ENCODE assay signal across 22 mouse cellular contexts in the genomic region with DNA sequence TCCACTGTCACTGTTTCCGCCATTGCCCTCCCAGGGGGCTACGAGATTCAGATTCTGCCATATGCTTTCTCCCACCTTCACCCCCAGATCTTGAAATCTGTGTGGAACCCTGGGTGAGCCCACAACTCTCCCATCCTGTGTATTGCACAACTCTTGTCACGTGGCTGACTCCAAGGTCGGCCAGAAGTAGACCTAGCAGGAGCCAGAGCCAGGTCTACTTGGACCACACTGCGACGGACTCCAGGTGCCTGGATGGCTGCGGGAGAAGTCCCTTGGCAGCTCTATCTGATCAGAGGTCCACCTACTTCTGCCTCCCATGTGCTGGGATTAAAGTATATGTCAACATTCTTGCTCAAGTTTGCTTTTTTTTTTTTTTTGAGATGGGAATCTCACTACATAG. TPM values are rescaled to one million over a fixed set of nuclear protein-coding genes. Genes with fewer than 3 reads are reported as not detected.
"Had no signal": no experiment of that assay in that cellular context is flagged by ENCODE, and none has a peak within 500 bp of the region (broad histone marks: within the 10 kb centered on the region; RNA-seq: fewer than 3 reads in every experiment).

No protein-coding gene starts in this region.

- H3K27ac ChIP-seq: left cerebral cortex, adult 2 months; limb, embryonic 10.5 days; liver, embryonic 13.5 days; lung, embryonic 15.5 days; macrophage; midbrain, embryonic 15.5 days; neural tube, embryonic 12.5 days; stomach, embryonic 15.5 days had no signal

- H3K4me3 ChIP-seq: left cerebral cortex, adult 2 months; limb, embryonic 10.5 days; liver, embryonic 13.5 days; lung, embryonic 15.5 days; midbrain, embryonic 15.5 days; neural tube, embryonic 12.5 days; stomach, embryonic 15.5 days had no signal

- H3K36me3 ChIP-seq: limb, embryonic 10.5 days; liver, embryonic 13.5 days; lung, embryonic 15.5 days; midbrain, embryonic 15.5 days; neural tube, embryonic 12.5 days; stomach, embryonic 15.5 days had no signal

- H3K9me3 ChIP-seq: limb, embryonic 10.5 days; liver, embryonic 13.5 days; lung, embryonic 15.5 days; megakaryocyte, embryonic 14.5 days; midbrain, embryonic 15.5 days; neural tube, embryonic 12.5 days; stomach, embryonic 15.5 days had no signal

- DNase-seq: liver, embryonic 13.5 days; liver, postnatal 0 days; lung, postnatal 14 days; thymus, adult 2 months; thymus, postnatal 4 days had no signal

- ATAC-seq: liver, postnatal 0 days; midbrain, embryonic 15.5 days had no signal

- H3K27me3 ChIP-seq: liver, embryonic 13.5 days; lung, embryonic 15.5 days; neural tube, embryonic 12.5 days; stomach, embryonic 15.5 days had no signal

- H3K4me1 ChIP-seq: lung, embryonic 15.5 days; midbrain, embryonic 15.5 days; neural tube, embryonic 12.5 days; stomach, embryonic 15.5 days had no signal

RNA-seq across cellular contexts. Expression of a gene that starts 7.3 kb away (rescaled TPM):
- total RNA-seq: layer of hippocampus, adult 8-10 months; layer of hippocampus, postnatal 25 days; left cerebral cortex, adult 2 months; left cerebral cortex, postnatal 14 days; monocyte, adult 5-6 weeks; neutrophil, adult 5-6 weeks had no signal
- polyA plus RNA-seq: kidney, embryonic 16.5 days; limb, embryonic 14.5 days; lung, embryonic 15.5 days; macrophage; midbrain, embryonic 15.5 days; neural tube, embryonic 12.5 days; testis, adult 2 months had no signal

RNA-seq across cellular contexts. Expression of a gene that starts 20.6 kb away (rescaled TPM):
- total RNA-seq: layer of hippocampus, adult 8-10 months; layer of hippocampus, postnatal 25 days; left cerebral cortex, adult 2 months; left cerebral cortex, postnatal 14 days; monocyte, adult 5-6 weeks; neutrophil, adult 5-6 weeks had no signal
- polyA plus RNA-seq: limb, embryonic 10.5 days; macrophage; midbrain, embryonic 11.5 days; neural tube, embryonic 12.5 days had no signal

RNA-seq across cellular contexts. Expression of a gene that starts 25.7 kb away (rescaled TPM):
- total RNA-seq: monocyte, adult 5-6 weeks; neutrophil, adult 5-6 weeks had no signal
- polyA plus RNA-seq: limb, embryonic 10.5 days; limb, embryonic 14.5 days; lung, embryonic 15.5 days; macrophage; midbrain, embryonic 11.5 days; midbrain, embryonic 15.5 days; neural tube, embryonic 12.5 days; testis, adult 2 months had no signal
